Mouse (Mus musculus): ENCODE results near the gene Mthfr. TPM values are rescaled to one million over a fixed set of nuclear protein-coding genes. Genes with fewer than 3 reads are reported as not detected.
A peak's percentile ranks its signal among the peaks of the same experiment; 100 is the strongest.

Gene Mthfr
- polyA plus RNA-seq, 1 experiment from 2014 or later = 8.2 TPM

DNA sequence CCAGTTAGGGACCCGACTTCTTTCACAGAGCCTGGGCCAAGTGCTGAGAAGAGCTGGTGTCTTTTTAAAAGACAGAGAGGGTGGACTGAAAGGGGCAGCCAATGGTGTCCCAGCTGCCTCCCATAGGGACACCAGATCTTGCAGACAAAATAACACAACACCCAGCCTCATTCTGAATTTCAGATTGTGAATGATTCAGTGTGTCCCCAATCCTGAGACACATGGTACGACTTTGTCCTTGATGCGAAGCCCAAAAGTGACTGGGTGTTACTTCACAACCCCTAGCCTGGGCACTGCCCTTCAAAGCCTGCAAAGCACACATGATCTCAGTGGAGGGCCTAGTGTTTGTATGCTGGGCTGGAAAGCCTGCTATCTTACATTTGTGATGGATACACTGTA, 47.0 kb downstream of the Mthfr start:
- peaks cover 6% of the 10 kb centered on the region for H3K36me3 ChIP-seq (ENCODE audit: control insufficient read depth, insufficient read depth, low read length)
- no peak overlapping the region for H3K9ac ChIP-seq (ENCODE audit: low read length)
- no peak overlapping the region for H3K4me2 ChIP-seq (replicated peaks; ENCODE audit: low read depth)
- H3K9me3 ChIP-seq (ENCODE audit: control insufficient read depth, low read length) = no peaks in the 10 kb centered on the region
- H3K4me1 ChIP-seq (replicated peaks; ENCODE audit: control insufficient read depth, insufficient read depth) = no peaks in the 10 kb centered on the region; the same call in 1 of the 2 replicates
- no peak for ATAC-seq (ENCODE audit: low FRiP score, low TSS enrichment)
- no peak for TF ChIP-seq CTCF (IDR thresholded peaks at IDR 0.05; ENCODE audit: low read depth)
- TF ChIP-seq EP300 (optimal IDR thresholded peaks at IDR 0.05) = no peak
- H3K4me3 ChIP-seq (ENCODE audit: low read depth, low read length) = no peak overlapping the region
- no peak overlapping the region for H3K27ac ChIP-seq (replicated peaks)
- WGBS = 82% methylated on average over 3 of the region's 3 CpGs
- no peaks in the 10 kb centered on the region for H3K27me3 ChIP-seq (ENCODE audit: control insufficient read depth, insufficient read depth, low read length)
- DNase-seq (ENCODE audit: low spot score) = no peak

DNA sequence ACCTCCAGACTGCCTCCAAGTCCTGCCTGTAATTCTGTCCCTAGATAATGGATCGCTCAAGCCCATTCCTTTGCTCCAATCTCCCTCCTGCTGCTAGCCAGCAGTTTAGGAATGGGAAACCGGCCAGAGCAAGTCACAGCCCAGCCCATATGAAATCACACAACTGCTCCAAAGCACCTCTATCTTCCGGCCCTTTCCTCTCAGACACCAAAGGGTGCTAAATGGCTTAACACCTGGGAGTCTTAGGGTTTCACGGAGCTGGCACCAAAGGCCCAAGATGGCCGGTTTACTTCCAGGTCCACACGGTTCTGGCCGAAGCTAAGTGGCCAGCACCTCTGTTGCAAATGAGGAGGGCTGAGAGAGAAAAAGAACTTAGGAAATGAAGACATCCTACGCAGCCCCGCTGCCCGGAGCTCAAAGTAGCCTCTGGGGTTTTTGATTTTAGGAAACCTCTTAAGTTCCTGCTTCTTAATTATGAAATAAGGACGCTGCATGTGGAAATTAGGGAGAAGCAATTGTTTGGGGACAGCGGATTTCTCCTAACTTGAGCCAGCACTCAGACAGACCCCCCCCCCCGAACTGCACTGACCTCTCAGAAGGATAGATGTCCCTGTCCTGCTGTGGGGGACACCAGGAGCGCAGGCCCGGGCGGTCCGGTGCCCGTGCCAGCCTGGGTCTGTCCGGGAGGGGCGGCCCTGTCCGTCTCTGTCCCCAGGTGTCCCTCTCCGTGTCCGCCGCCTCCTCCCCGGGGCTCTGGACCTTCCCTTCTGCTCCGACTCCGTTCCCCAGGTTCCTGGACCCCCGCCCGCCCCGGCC, 48.4 kb downstream of the Mthfr start:
- Histone ChIP-seq H3K4me2 (replicated peaks; ENCODE audit: low read depth) (peak overlapping the region; percentile 77), H3K4me1 (replicated peaks; ENCODE audit: control insufficient read depth, insufficient read depth) (no peaks in the 10 kb centered on the region; the same call in 1 of the 2 replicates), H3K4me3 (ENCODE audit: low read depth, low read length) (peak overlapping the region; percentile 75), H3K27me3 (ENCODE audit: control insufficient read depth, insufficient read depth, low read length) (no peaks in the 10 kb centered on the region), H3K27ac (replicated peaks) (peak overlapping the region; percentile 83), H3K9me3 (ENCODE audit: control insufficient read depth, low read length) (no peaks in the 10 kb centered on the region), H3K36me3 (ENCODE audit: control insufficient read depth, insufficient read depth, low read length) (no peaks in the 10 kb centered on the region), H3K9ac (ENCODE audit: low read length) (peak overlapping the region; percentile 83)
- TF ChIP-seq CTCF (IDR thresholded peaks at IDR 0.05; ENCODE audit: low read depth) (no peak), EP300 (optimal IDR thresholded peaks at IDR 0.05) (no peak)
- DNase-seq (ENCODE audit: low spot score) (peak; percentile 34), ATAC-seq (ENCODE audit: low FRiP score, low TSS enrichment) (peak; percentile 49)
- 4% methylated on average over 19 of the region's 30 CpGs for WGBS

GRCm38 (mm10) chr4:148087907-148088527, 49.1 kb downstream of the Mthfr start, which contains the start of gene Agtrap:
Agtrap (minus strand) TSS chr4:148088031.
- no peak for TF ChIP-seq EP300 (optimal IDR thresholded peaks at IDR 0.05)
- 0 out of 2 replicates have a peak, but pooled peaks have one; percentile 2 for TF ChIP-seq CTCF (IDR thresholded peaks at IDR 0.05; ENCODE audit: low read depth)
- Histone ChIP-seq H3K9me3 (ENCODE audit: control insufficient read depth, low read length) (no peaks in the 10 kb centered on the region), H3K4me1 (replicated peaks; ENCODE audit: control insufficient read depth, insufficient read depth) (no peaks in the 10 kb centered on the region; the same call in 1 of the 2 replicates), H3K27ac (replicated peaks) (peak within 1 kb of the TSS; percentile 83), H3K27me3 (ENCODE audit: control insufficient read depth, insufficient read depth, low read length) (no peaks in the 10 kb centered on the region), H3K9ac (ENCODE audit: low read length) (peak within 1 kb of the TSS; percentile 83), H3K36me3 (ENCODE audit: control insufficient read depth, insufficient read depth, low read length) (no peaks in the 10 kb centered on the region), H3K4me3 (ENCODE audit: low read depth, low read length) (peak within 1 kb of the TSS; percentile 75), H3K4me2 (replicated peaks; ENCODE audit: low read depth) (peak within 1 kb of the TSS; percentile 77)
- ATAC-seq (ENCODE audit: low FRiP score, low TSS enrichment) (peak; percentile 87), DNase-seq (ENCODE audit: low spot score) (peak; percentile 95)
- WGBS = 6% methylated on average over 32 of the region's 34 CpGs

DNA sequence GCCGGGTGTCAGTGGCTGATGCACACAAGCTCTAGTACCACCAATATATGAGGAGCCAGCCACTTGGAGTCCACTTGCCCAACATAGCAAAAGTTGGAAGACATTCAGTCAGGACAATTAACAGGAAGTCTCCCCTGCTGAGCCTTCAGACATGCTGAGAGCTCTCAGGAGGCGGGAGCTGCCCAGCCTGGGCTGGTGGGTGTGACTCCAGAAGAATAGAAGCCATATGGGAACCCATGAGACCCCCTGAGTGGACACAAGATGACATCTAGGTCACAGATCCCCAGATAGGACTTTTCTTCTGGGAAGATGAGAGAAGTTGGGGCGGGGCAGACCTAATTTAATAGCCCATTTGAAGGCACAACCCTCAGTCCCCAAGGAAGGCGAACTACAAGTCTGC, 50.3 kb downstream of the Mthfr start:
- Histone ChIP-seq H3K9me3 (ENCODE audit: control insufficient read depth, low read length) (no peaks in the 10 kb centered on the region), H3K4me1 (replicated peaks; ENCODE audit: control insufficient read depth, insufficient read depth) (no peaks in the 10 kb centered on the region; the same call in 1 of the 2 replicates), H3K27ac (replicated peaks) (no peak overlapping the region), H3K36me3 (ENCODE audit: control insufficient read depth, insufficient read depth, low read length) (no peaks in the 10 kb centered on the region), H3K4me2 (replicated peaks; ENCODE audit: low read depth) (no peak overlapping the region), H3K27me3 (ENCODE audit: control insufficient read depth, insufficient read depth, low read length) (no peaks in the 10 kb centered on the region), H3K9ac (ENCODE audit: low read length) (no peak overlapping the region), H3K4me3 (ENCODE audit: low read depth, low read length) (no peak overlapping the region)
- 70% methylated on average over 4 of the region's 4 CpGs for WGBS
- ATAC-seq (ENCODE audit: low FRiP score, low TSS enrichment) (no peak), DNase-seq (ENCODE audit: low spot score) (no peak)
- TF ChIP-seq CTCF (IDR thresholded peaks at IDR 0.05; ENCODE audit: low read depth) = no peak
- no peak for TF ChIP-seq EP300 (optimal IDR thresholded peaks at IDR 0.05)

- H3K4me1 ChIP-seq (replicated peaks; ENCODE audit: control insufficient read depth, insufficient read depth) = no peaks in the 10 kb centered on the region; the same call in 1 of the 2 replicates
- H3K4me2 ChIP-seq (replicated peaks; ENCODE audit: low read depth) = no peak overlapping the region
- WGBS = 96% methylated on average over 1 of the region's 1 CpGs
- H3K4me3 ChIP-seq (ENCODE audit: low read depth, low read length) = no peak overlapping the region
- no peaks in the 10 kb centered on the region for H3K36me3 ChIP-seq (ENCODE audit: control insufficient read depth, insufficient read depth, low read length)
- no peak overlapping the region for H3K9ac ChIP-seq (ENCODE audit: low read length)
- H3K27me3 ChIP-seq (ENCODE audit: control insufficient read depth, insufficient read depth, low read length) = no peaks in the 10 kb centered on the region
- DNase-seq (ENCODE audit: low spot score) = no peak
- no peaks in the 10 kb centered on the region for H3K9me3 ChIP-seq (ENCODE audit: control insufficient read depth, low read length)
- H3K27ac ChIP-seq (replicated peaks) = no peak overlapping the region
- ATAC-seq (ENCODE audit: low FRiP score, low TSS enrichment) = no peak
- TF ChIP-seq EP300 (optimal IDR thresholded peaks at IDR 0.05) = no peak
- no peak for TF ChIP-seq CTCF (IDR thresholded peaks at IDR 0.05; ENCODE audit: low read depth)
Observed at GRCm38 (mm10) chr4:148091181-148091580, 52.3 kb downstream of the Mthfr start.

All from stomach, postnatal 0 days (tissue).